Mouse (Mus musculus) stomach, postnatal 0 days (tissue): ENCODE measurements around the gene Vmn1r20.
"Not testable (repeated sequence)": the region's sequence is repeated elsewhere in the genome, so short reads cannot be mapped to it uniquely, and the experiment has no call there.

Source experiments
- CTCF ChIP-seq: IDR thresholded peaks from 2 replicates; pipeline ENCODE4 v1.5.1; 2016; ENCODE audit warnings: antibody characterized with exemption, low read depth, mild to moderate bottlenecking, moderate library complexity
- EP300 ChIP-seq: optimal IDR thresholded peaks from 2 replicates; pipeline ENCODE3; 2016; ENCODE audit warnings: antibody characterized with exemption

DNA sequence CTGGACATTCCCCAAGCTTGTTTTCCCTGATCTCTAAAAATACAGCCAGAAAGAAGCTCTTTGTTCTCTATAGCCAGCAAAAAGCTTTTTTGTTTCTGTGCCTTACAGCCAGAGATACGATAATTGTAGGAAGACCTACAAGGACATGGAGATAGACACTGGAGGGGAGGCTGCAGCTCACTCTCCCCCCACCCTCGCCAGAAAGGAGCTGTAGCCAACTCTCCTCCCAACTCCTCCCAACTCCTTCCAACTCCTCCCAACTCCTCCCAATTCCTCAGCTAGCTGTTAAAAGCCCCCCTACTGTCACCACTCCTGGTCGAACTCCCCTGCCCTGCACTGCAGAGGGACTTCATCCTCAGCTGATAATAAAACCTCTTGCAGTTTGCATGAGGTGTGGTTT, 39.4 kb downstream of the Vmn1r20 start:
- not testable (repeated sequence) for TF ChIP-seq CTCF, EP300
